Mouse (Mus musculus): Measurements from ENCODE around the gene Ltb4r1.

GRCm38 (mm10) chr14:55780736-55781135, 15.0 kb downstream of the Ltb4r1 start:
- no peak for TF ChIP-seq ZKSCAN1 (IDR thresholded peaks at IDR 0.05; ENCODE audit: low read depth, low read length)
- TF ChIP-seq USF1 (IDR thresholded peaks at IDR 0.05; ENCODE audit: low read depth, low read length), result no peak
- TF ChIP-seq CTCF (IDR thresholded peaks at IDR 0.05 in 2 of 3, conservative IDR thresholded peaks at IDR 0.05 in 1 of 3; ENCODE audit: control insufficient read depth in 1 of 3, insufficient read depth in 1 of 3, low read depth in 2 of 3, low read length in 3 of 3, poor library complexity in 1 of 3, severe bottlenecking in 1 of 3), result no peak
- TF ChIP-seq MXI1 (IDR thresholded peaks at IDR 0.05; ENCODE audit: low read depth, low read length), result no peak
- no peak for TF ChIP-seq ZNF384 (IDR thresholded peaks at IDR 0.05; ENCODE audit: low read depth, low read length)
- no peak for TF ChIP-seq ETS1 (IDR thresholded peaks at IDR 0.05; ENCODE audit: low read depth, low read length)
- no peak for TF ChIP-seq SIN3A (IDR thresholded peaks at IDR 0.05; ENCODE audit: low read length)
- no peak for TF ChIP-seq GATA1 (IDR thresholded peaks at IDR 0.05; ENCODE audit: low read depth, low read length)
- no peak for TF ChIP-seq MAX (IDR thresholded peaks at IDR 0.05; ENCODE audit: low read length)
- no peak for TF ChIP-seq ZC3H11A (IDR thresholded peaks at IDR 0.05; ENCODE audit: low read depth, low read length)
- no peak for TF ChIP-seq EP300 (IDR thresholded peaks at IDR 0.05; ENCODE audit: low read depth in 1 of 2, low read length in 2 of 2)
- TF ChIP-seq POLR2A (IDR thresholded peaks at IDR 0.05; ENCODE audit: control insufficient read depth in 1 of 2, insufficient read depth in 1 of 2, low read depth in 1 of 2, low read length in 2 of 2, poor library complexity in 1 of 2), result no peak
- TF ChIP-seq KAT2A (conservative IDR thresholded peaks at IDR 0.05; ENCODE audit: low read depth, low read length), result no peak

All from MEL (cell line).